18 mouse cellular contexts compared by ENCODE assay signal in genomic region chr13:98845794-98846193, GRCm38 (mm10).
"Had no signal": no experiment of that assay in that cellular context is flagged by ENCODE, and none has a peak within 500 bp of the region (broad histone marks: within the 10 kb centered on the region; RNA-seq: fewer than 3 reads in every experiment).

No protein-coding gene starts in this region.

- H3K4me1 ChIP-seq: lung, embryonic 15.5 days; midbrain, embryonic 10.5 days; midbrain, embryonic 12.5 days; neural tube, embryonic 13.5 days; neural tube, embryonic 15.5 days had no signal

- H3K4me2 ChIP-seq: lung, embryonic 15.5 days; midbrain, embryonic 12.5 days; neural tube, embryonic 13.5 days; neural tube, embryonic 15.5 days had no signal

- H3K9me3 ChIP-seq: lung, embryonic 15.5 days; midbrain, embryonic 10.5 days; midbrain, embryonic 12.5 days; neural tube, embryonic 13.5 days; neural tube, embryonic 15.5 days had no signal

- H3K9ac ChIP-seq: liver, embryonic 14.5 days; lung, embryonic 15.5 days; midbrain, embryonic 12.5 days; neural tube, embryonic 13.5 days; neural tube, embryonic 15.5 days had no signal

- H3K27me3 ChIP-seq: lung, embryonic 15.5 days; midbrain, embryonic 12.5 days; neural tube, embryonic 13.5 days; neural tube, embryonic 15.5 days had no signal

- ATAC-seq: midbrain, embryonic 16.5 days had no signal

- H3K27ac ChIP-seq: liver, embryonic 14.5 days; lung, embryonic 15.5 days; midbrain, embryonic 10.5 days; midbrain, embryonic 12.5 days; neural tube, embryonic 13.5 days; neural tube, embryonic 15.5 days had no signal

- DNase-seq: lung, postnatal 14 days; midbrain, embryonic 14.5 days; retina, postnatal 1 day; right cerebral cortex, adult 18-20 months; right cerebral cortex, postnatal 25 days; right cerebral cortex, postnatal 4 days; spleen, adult 18-20 months; thymus, adult 18-20 months; thymus, postnatal 14 days; thymus, postnatal 36 days had no signal

- H3K4me3 ChIP-seq: lung, embryonic 15.5 days; midbrain, embryonic 10.5 days; midbrain, embryonic 12.5 days; myocyte; neural tube, embryonic 13.5 days; neural tube, embryonic 15.5 days had no signal
